Mouse (Mus musculus): ENCODE results near the gene Peg10.

GRCm38 (mm10) chr6:4739522-4740355 lies 7.4 kb upstream of the Peg10 start:
- TF ChIP-seq GATA1 (IDR thresholded peaks at IDR 0.05; ENCODE audit: low read length) (no peak), TAL1 (IDR thresholded peaks at IDR 0.05; ENCODE audit: low read length) (no peak)
